Mouse (Mus musculus) T-helper 2 cell (primary cell): ENCODE measurements at regions not wholly inside any gene's neighbourhood (a gene's known extent, or its start where the extent isn't known, plus 50 kb on each side); places are given as distances from the start of the nearest gene placed in this dataset.

ENCODE experiments used
- in situ Hi-C: fragments of 300-600 bp; cut with MboI, MseI; formaldehyde crosslinking; loops from one replicate; pipeline ENCODE4 v1.15.1; 2025; ENCODE audit warnings: high pct_unique_total_duplicates

GRCm38 (mm10) chr2:9589200-9589599, 291.9 kb upstream of the 4930412O13Rik start:
- in situ Hi-C loops: loop anchor here (10.0 to 25.0 kb wide), 4 partner anchors 96 to 1573 kb away; partner anchors contain the start of gene Prkcq

- in situ Hi-C loops: loop anchor here (25.0 kb wide), 2 partner anchors 420 to 1570 kb away; partner anchors contain the start of gene Prkcq
Measured at GRCm38 (mm10) chr2:9592531-9592930, 288.5 kb upstream of the 4930412O13Rik start.

- in situ Hi-C loops: loop anchor here (25.0 kb wide), 2 partner anchors 418 to 1568 kb away; partner anchors contain the start of gene Prkcq
Measured at GRCm38 (mm10) chr2:9593931-9594330, 287.1 kb upstream of the 4930412O13Rik start.

GRCm38 (mm10) chr2:9595236-9595850, 285.7 kb upstream of the 4930412O13Rik start:
- in situ Hi-C loops: loop anchor here (25.0 kb wide), 2 partner anchors 417 to 1567 kb away; partner anchors contain the start of gene Prkcq

- in situ Hi-C loops: loop anchor here (25.0 kb wide), 2 partner anchors 416 to 1566 kb away; partner anchors contain the start of gene Prkcq
Measured at GRCm38 (mm10) chr2:9596135-9596534, 284.9 kb upstream of the 4930412O13Rik start.

GRCm38 (mm10) chr2:9604984-9605383, 276.1 kb upstream of the 4930412O13Rik start:
- in situ Hi-C loops: no loop called here

- in situ Hi-C loops: no loop called here
Measured at GRCm38 (mm10) chr2:9607547-9607946, 273.5 kb upstream of the 4930412O13Rik start.

- in situ Hi-C loops: loop anchor here (5.0 kb wide), 1 partner anchor 53 kb away; no protein-coding TSS in a partner anchor
Measured at GRCm38 (mm10) chr2:9614415-9614814, 266.6 kb upstream of the 4930412O13Rik start.

- in situ Hi-C loops: no loop called here
Measured at GRCm38 (mm10) chr2:9616292-9616691, 264.8 kb upstream of the 4930412O13Rik start.

- in situ Hi-C loops: no loop called here
Measured at GRCm38 (mm10) chr2:9620303-9621244, 260.5 kb upstream of the 4930412O13Rik start.

- in situ Hi-C loops: no loop called here
Measured at GRCm38 (mm10) chr2:9623702-9624101, 257.4 kb upstream of the 4930412O13Rik start.

- in situ Hi-C loops: no loop called here
Measured at GRCm38 (mm10) chr2:9628026-9628425, 253.0 kb upstream of the 4930412O13Rik start.

- in situ Hi-C loops: no loop called here
Measured at GRCm38 (mm10) chr2:9632719-9633446, 248.2 kb upstream of the 4930412O13Rik start.

GRCm38 (mm10) chr2:9639262-9639661, 241.8 kb upstream of the 4930412O13Rik start:
- in situ Hi-C loops: no loop called here

GRCm38 (mm10) chr2:9641629-9642028, 239.4 kb upstream of the 4930412O13Rik start:
- in situ Hi-C loops: no loop called here

GRCm38 (mm10) chr2:9642411-9642810, 238.6 kb upstream of the 4930412O13Rik start:
- in situ Hi-C loops: no loop called here

GRCm38 (mm10) chr2:9646466-9646865, 234.6 kb upstream of the 4930412O13Rik start:
- in situ Hi-C loops: no loop called here

- in situ Hi-C loops: no loop called here
Measured at GRCm38 (mm10) chr2:9646963-9647362, 234.1 kb upstream of the 4930412O13Rik start.

- in situ Hi-C loops: no loop called here
Measured at GRCm38 (mm10) chr2:9650082-9650481, 231.0 kb upstream of the 4930412O13Rik start.

- in situ Hi-C loops: no loop called here
Measured at GRCm38 (mm10) chr2:9658880-9659279, 222.2 kb upstream of the 4930412O13Rik start.

GRCm38 (mm10) chr2:9669621-9670020, 211.4 kb upstream of the 4930412O13Rik start:
- in situ Hi-C loops: loop anchor here (5.0 to 10.0 kb wide), 2 partner anchors 57 to 1675 kb away; no protein-coding TSS in a partner anchor
